Mouse (Mus musculus): ENCODE data around the gene Dnal1. TPM values are rescaled to one million over a fixed set of nuclear protein-coding genes. Genes with fewer than 3 reads are reported as not detected.
"Not testable (repeated sequence)": the region's sequence is repeated elsewhere in the genome, so short reads cannot be mapped to it uniquely, and the experiment has no call there.

Gene Dnal1
- total RNA-seq (2021), result 1 to 10 TPM; 7.0 to 7.3 TPM
- long read RNA-seq, experiment 1, partial matches to known transcripts, result 0 of 1 reads
- long read RNA-seq, experiment 1, other reads (novel, unspliced or antisense), result 1 of 1 reads
- long read RNA-seq, experiment 2, partial matches to known transcripts, result 0 of 1 reads
- long read RNA-seq, experiment 2, other reads (novel, unspliced or antisense), result 1 of 1 reads

GRCm38 (mm10) chr12:84114153-84114994, at the start of gene Dnal1:
Gene Dnal1 (plus strand): TSS chr12:84114366.
- intact Hi-C loops (cut with DNase I; ENCODE audit: low total_unique reads), result no loop called here
- peak; percentile 92 for DNase-seq

- no peak for DNase-seq
- intact Hi-C loops (cut with DNase I; ENCODE audit: low total_unique reads), result loop anchor here (5.0 kb wide), 1 partner anchor 92 kb away; no protein-coding TSS in a partner anchor
These were observed 49.5 kb upstream of the Dnal1 start for GRCm38 (mm10) chr12:84064621-84065020.

- no peak for DNase-seq
- intact Hi-C loops (cut with DNase I; ENCODE audit: low total_unique reads), result no loop called here
These were observed 46.4 kb upstream of the Dnal1 start for GRCm38 (mm10) chr12:84067752-84068151.

- no peak for DNase-seq
- intact Hi-C loops (cut with DNase I; ENCODE audit: low total_unique reads), result no loop called here
These were observed 45.9 kb upstream of the Dnal1 start for GRCm38 (mm10) chr12:84068296-84068695.

- intact Hi-C loops (cut with DNase I; ENCODE audit: low total_unique reads), result no loop called here
- DNase-seq, result no peak
These were observed 45.2 kb upstream of the Dnal1 start, which contains the start of gene Acot5 for GRCm38 (mm10) chr12:84068986-84069385. Gene Acot5 (plus strand): TSS chr12:84069325.

GRCm38 (mm10) chr12:84069582-84069981, 44.6 kb upstream of the Dnal1 start:
- intact Hi-C loops (cut with DNase I; ENCODE audit: low total_unique reads), result not testable (repeated sequence)
- peak; percentile 13 for DNase-seq

GRCm38 (mm10) chr12:84071696-84072095, 42.5 kb upstream of the Dnal1 start:
- intact Hi-C loops (cut with DNase I; ENCODE audit: low total_unique reads), result no loop called here
- no peak for DNase-seq

GRCm38 (mm10) chr12:84077371-84077990, 36.7 kb upstream of the Dnal1 start:
- intact Hi-C loops (cut with DNase I; ENCODE audit: low total_unique reads), result no loop called here
- no peak for DNase-seq

GRCm38 (mm10) chr12:84083842-84084241, 30.3 kb upstream of the Dnal1 start:
- no peak for DNase-seq
- intact Hi-C loops (cut with DNase I; ENCODE audit: low total_unique reads), result no loop called here

- intact Hi-C loops (cut with DNase I; ENCODE audit: low total_unique reads), result no loop called here
- DNase-seq, result no peak
These were observed 29.6 kb upstream of the Dnal1 start for GRCm38 (mm10) chr12:84084581-84084980.

- DNase-seq; intact Hi-C loops (cut with DNase I; ENCODE audit: low total_unique reads): not testable (repeated sequence)
These were observed 19.5 kb upstream of the Dnal1 start for GRCm38 (mm10) chr12:84094666-84095065.

GRCm38 (mm10) chr12:84099605-84100004, 14.6 kb upstream of the Dnal1 start:
- intact Hi-C loops (cut with DNase I; ENCODE audit: low total_unique reads), result no loop called here
- no peak for DNase-seq

- DNase-seq, result no peak
- intact Hi-C loops (cut with DNase I; ENCODE audit: low total_unique reads), result no loop called here
These were observed 14.1 kb upstream of the Dnal1 start for GRCm38 (mm10) chr12:84100071-84100470.

- intact Hi-C loops (cut with DNase I; ENCODE audit: low total_unique reads), result not testable (repeated sequence)
- DNase-seq, result peak; percentile 41
These were observed 13.3 kb upstream of the Dnal1 start, which contains the start of gene Acot6 for GRCm38 (mm10) chr12:84100604-84101492. Gene Acot6 (plus strand): TSS chr12:84100654.

GRCm38 (mm10) chr12:84101493-84101845, 12.7 kb upstream of the Dnal1 start:
- intact Hi-C loops (cut with DNase I; ENCODE audit: low total_unique reads), result no loop called here

GRCm38 (mm10) chr12:84107012-84107411, 7.2 kb upstream of the Dnal1 start:
- no peak for DNase-seq

More at GRCm38 (mm10) chr12:84101493-84101845, 12.7 kb upstream of the Dnal1 start:
- DNase-seq, result no peak

GRCm38 (mm10) chr12:84107692-84108091, 6.5 kb upstream of the Dnal1 start:
- no peak for DNase-seq
- intact Hi-C loops (cut with DNase I; ENCODE audit: low total_unique reads), result no loop called here

More at GRCm38 (mm10) chr12:84107012-84107411, 7.2 kb upstream of the Dnal1 start:
- intact Hi-C loops (cut with DNase I; ENCODE audit: low total_unique reads), result no loop called here

GRCm38 (mm10) chr12:84109924-84110323, 4.2 kb upstream of the Dnal1 start:
- DNase-seq, result no peak
- intact Hi-C loops (cut with DNase I; ENCODE audit: low total_unique reads), result no loop called here

GRCm38 (mm10) chr12:84110814-84111213, 3.4 kb upstream of the Dnal1 start:
- no peak for DNase-seq
- intact Hi-C loops (cut with DNase I; ENCODE audit: low total_unique reads), result no loop called here

All from gastrocnemius, postnatal 14 days (tissue).